Mouse (Mus musculus) hematopoietic stem cell, adult 5-6 weeks (primary cell): ENCODE results near the gene Nosip. TPM values are rescaled to one million over a fixed set of nuclear protein-coding genes. Genes with fewer than 3 reads are reported as not detected.
"Not testable (repeated sequence)": the region's sequence is repeated elsewhere in the genome, so short reads cannot be mapped to it uniquely, and the experiment has no call there.

ENCODE experiments used
- ATAC-seq, 2 experiments: fragments of 125-278 bp in 1 of 2; replicated peaks in 1 of 2; 2 replicates each; pipeline ENCODE4 v1.8.0; 2016 to 2017; ENCODE audit warnings: inconsistent platforms in 2 of 2, mild to moderate bottlenecking in 2 of 2, moderate number of reproducible peaks in 2 of 2, low read depth in 1 of 2, moderate TSS enrichment in 1 of 2; ENCODE audit not compliant: low FRiP score in 2 of 2, poor library complexity in 2 of 2, severe bottlenecking in 2 of 2, insufficient read depth in 1 of 2, low TSS enrichment in 1 of 2
- total RNA-seq: library from RNA; stranded (forward); fragments of 172-1452, 232-1000 nt; gene quantifications from 2 replicates; pipeline ENCODE4 v1.2.3, GENCODE M21; 2017

Nosip gene
- total RNA-seq = 56.2 and 72.8 TPM in 2 replicates

DNA sequence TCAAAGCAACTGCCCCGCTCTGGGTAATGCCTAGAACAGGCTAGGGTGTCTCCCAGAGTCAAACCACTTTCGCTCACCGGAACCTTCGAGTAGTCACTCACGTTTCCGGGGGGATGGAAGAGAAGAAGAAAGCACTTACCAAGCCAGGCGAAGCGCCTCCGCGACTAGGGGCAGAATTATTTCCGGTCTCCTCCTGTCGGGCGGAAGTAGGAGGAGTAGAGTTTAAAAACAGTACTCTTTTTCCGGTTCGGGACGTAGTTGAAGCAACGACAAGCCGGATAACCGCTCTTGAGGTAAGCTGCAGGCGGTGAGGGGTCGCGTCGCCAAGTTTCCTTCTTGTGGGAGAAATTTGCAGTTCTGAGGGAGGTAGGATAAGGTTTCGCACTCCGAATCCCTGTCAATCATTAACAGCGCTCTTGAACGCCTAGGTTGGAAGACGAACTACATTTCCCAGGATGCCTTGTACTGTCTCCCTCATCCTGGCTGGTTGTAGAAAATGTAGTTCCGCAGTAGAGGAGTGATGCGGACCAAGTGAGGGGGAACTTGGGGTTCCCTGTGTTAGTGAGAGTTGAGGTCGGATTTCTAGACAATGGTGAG lies at the start of gene Nosip, which contains the start of gene Prrg2:
Gene Nosip (plus strand): TSS at position 191 of the 597 bp plus-strand sequence.
Gene Prrg2 (minus strand): TSS at position 439 of the 597 bp plus-strand sequence.
- ATAC-seq = peak; percentile 92 to 95

- no peak for ATAC-seq
Measured at GRCm38 (mm10) chr7:45012824-45013223, 49.4 kb upstream of the Nosip start.

DNA sequence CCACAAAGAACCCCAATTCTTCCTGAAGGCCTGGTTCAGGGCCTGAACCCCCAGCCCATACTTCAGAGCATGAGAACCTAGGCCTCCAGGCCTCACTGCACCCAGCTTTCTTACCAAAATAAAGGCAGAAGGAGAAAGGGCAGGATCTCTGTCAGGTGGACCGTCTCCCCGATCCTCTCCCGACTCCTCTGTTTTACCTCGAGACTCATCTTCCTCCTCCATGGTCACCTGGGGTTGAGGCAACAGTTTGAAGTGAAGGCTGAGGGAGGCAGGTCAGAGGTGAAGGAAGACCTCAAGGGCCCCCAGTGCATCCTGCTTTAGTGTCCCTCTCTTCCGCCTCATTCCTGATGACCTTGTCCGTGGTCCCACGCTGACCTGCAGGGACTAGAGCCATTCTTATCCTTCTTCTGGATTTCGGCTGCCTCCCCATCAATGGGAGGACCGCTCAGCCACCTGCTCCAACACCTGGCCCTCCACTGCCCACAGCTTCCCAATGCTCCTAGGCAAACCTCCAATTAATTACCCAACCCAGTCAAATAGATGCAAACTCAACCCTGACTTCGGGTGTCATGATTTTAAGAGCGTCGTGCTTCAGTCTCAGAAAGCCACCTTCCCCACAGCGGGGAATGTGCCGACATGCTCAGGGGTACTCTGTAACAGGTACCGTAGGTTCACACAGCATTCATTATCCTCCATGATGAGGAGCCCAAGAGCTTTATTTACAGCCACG lies 48.7 kb upstream of the Nosip start:
- ATAC-seq = no peak

DNA sequence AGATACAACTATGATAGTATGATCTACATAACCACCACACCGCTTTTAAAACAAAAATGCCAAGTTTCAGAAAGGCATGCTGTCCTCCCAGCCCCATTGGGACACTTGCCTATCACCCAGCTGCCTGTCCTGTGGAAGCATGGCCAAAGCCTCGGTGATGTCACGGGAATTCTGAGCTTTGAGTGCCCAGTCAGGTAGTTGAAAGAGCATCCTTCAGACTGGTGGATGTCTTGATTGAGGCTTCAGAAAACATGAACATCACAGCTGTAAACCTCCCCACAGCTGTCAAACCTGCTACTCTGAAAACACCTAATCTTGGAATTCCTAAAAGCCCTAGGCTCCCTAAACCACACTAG lies 48.2 kb upstream of the Nosip start:
- ATAC-seq = no peak

GRCm38 (mm10) chr7:45015344-45015956 lies 46.8 kb upstream of the Nosip start:
- ATAC-seq = no peak

DNA sequence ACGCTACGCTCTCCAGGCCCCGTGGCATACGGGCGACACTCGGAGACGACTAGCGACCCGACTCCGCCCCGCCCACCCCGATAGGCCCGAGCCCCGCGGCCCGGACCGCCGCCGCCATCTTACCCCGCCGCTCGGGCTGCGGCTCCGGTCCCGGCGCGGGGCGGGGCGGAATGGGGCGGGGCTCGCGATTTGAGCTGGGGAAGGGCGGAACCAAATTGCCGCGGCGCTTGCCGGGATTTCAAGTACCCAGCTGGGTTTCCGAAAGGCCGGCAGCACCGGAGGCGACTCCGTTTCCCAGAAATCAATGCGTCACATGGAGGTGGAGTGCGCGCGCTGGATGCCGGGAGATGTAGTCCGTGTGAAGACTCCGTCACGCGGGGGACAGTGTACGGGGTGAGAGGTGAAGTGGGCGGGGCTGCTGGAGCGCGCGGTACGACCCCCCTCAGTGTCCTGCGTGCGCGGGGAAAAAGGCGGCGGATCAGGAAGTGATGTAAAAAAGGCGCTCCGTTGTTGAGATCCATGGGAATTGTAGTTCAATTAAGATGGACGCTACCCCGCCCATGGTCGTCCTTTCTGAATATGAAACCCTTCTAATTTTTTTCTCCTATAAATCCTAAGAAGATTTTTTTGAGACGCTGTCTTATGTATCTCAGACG lies 46.1 kb upstream of the Nosip start, which contains the start of gene Scaf1:
Gene Scaf1 (minus strand): TSS at position 407 of the 656 bp plus-strand sequence.
- ATAC-seq = peak; percentile 73 to 87

- ATAC-seq = no peak
Measured at GRCm38 (mm10) chr7:45016761-45017160, 45.5 kb upstream of the Nosip start.

GRCm38 (mm10) chr7:45017242-45018061 lies 44.8 kb upstream of the Nosip start, which contains the start of gene Rras:
Rras (plus strand) TSS chr7:45017961.
- peak; percentile 80 to 88 for ATAC-seq

DNA sequence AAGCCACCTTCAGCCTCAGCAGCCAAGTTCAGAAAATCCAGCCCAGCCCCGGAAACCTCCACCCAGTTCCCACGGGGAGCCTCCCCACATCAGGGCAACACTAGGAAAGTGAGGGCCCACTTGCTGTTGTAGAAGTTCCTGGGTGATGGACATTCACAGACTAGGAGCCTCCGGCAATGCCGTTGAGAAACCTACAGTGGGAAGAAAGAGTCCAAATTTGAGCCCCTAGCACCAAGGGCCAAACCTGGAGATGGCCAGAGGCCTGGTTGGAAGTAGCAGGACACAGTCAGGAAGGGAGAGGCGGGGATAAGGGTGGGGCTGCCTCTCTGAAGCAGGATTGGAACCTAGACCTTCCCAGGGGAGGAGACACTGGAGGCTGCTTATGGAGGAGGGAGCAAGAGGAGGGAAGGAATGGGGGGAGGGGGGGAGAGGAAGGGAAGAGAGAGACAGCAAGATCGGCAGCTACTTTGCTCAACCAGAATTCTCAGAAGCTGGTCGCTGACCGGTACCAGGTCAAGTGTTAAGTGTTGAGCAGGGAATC lies 43.1 kb upstream of the Nosip start:
- ATAC-seq = no peak

GRCm38 (mm10) chr7:45020225-45020624 lies 42.0 kb upstream of the Nosip start:
- ATAC-seq = no peak

DNA sequence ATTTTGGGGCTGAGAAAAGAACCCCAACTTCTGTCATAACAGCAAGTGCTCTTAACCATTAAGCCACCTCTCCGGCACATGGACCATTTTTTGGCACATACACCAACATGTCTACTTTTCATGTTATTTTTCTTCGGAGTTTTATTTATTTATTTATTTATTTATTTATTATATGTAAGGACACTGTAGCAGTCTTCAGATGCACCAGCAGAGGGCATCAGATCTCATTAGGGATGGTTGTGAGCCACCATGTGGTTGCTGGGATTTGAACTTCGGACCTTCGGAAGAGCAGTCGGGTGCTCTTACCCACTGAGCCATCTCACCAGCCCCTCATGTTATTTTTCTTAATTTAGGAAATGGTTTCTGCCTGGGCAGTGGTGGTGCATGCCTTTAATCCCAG lies 38.5 kb upstream of the Nosip start:
- not testable (repeated sequence) for ATAC-seq

- no peak for ATAC-seq
Measured at GRCm38 (mm10) chr7:45024281-45025248, 37.7 kb upstream of the Nosip start.

- ATAC-seq = no peak
Measured at GRCm38 (mm10) chr7:45025601-45026220, 36.5 kb upstream of the Nosip start.

- ATAC-seq = no peak
Measured at GRCm38 (mm10) chr7:45026256-45026655, 36.0 kb upstream of the Nosip start.

DNA sequence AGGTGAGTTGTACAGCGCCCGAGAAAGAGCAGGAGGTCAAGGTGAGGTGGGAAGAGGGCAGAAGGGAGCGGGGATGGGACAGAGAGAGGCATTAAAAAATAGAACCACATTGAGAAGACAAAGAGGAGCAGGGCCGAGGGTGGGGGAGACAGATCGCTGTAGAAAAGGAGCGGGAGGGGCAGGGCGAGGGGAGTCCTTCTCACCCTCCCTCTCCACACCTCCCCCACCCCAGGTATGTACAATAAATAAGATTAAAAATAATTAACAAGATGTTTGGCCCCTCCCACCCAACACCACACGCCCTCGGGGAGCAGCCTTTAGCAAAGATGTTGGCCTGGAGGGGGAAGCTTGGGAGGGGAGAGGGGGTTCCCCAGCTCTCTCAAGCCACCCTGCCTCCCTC lies 34.5 kb upstream of the Nosip start:
- ATAC-seq = no peak

- no peak for ATAC-seq
Measured at GRCm38 (mm10) chr7:45028351-45028750, 33.9 kb upstream of the Nosip start.
